Mouse (Mus musculus): ENCODE measurements around the gene 9530068E07Rik. TPM values are rescaled to one million over a fixed set of nuclear protein-coding genes. Genes with fewer than 3 reads are reported as not detected.

9530068E07Rik gene
- 151 TPM for polyA plus RNA-seq (2012; fragmentation: generic; extraction: Trizol)

GRCm38 (mm10) chr11:52395940-52396596 lies at the start of gene 9530068E07Rik:
Gene 9530068E07Rik (plus strand): TSS chr11:52396428.
- Histone ChIP-seq H3K27me3 (ENCODE audit: control insufficient read depth, insufficient read depth, insufficient read length) (no peaks in the 10 kb centered on the region), H3K4me2 (ENCODE audit: low read depth) (peak within 1 kb of the TSS; percentile 84), H3ac (ENCODE audit: control insufficient read depth, insufficient read length) (peak within 1 kb of the TSS; percentile 45), H3K36me3 (ENCODE audit: control insufficient read depth, insufficient read depth) (no peaks in the 10 kb centered on the region), H3K4me3 (peak within 1 kb of the TSS; percentile 86), H3K79me2 (ENCODE audit: control insufficient read depth, insufficient read depth) (peaks cover 47% of the 10 kb centered on the region)
- TF ChIP-seq POLR2A (IDR thresholded peaks at IDR 0.05; ENCODE audit: insufficient read length, low read depth) = peak; percentile 90
- no peak for TF ChIP-seq CEBPB (IDR thresholded peaks at IDR 0.05; ENCODE audit: insufficient read depth, poor library complexity, severe bottlenecking)
- TF ChIP-seq REST (IDR thresholded peaks at IDR 0.05; ENCODE audit: insufficient read depth, insufficient read length) = no peak
- TF ChIP-seq MAX (IDR thresholded peaks at IDR 0.05; ENCODE audit: low read depth) = no peak
- TF ChIP-seq MYOD1 (IDR thresholded peaks at IDR 0.05; ENCODE audit: control insufficient read depth in 1 of 3, insufficient read length in 2 of 3, low read depth in 2 of 3) = no peak
- TF ChIP-seq MYOG (IDR thresholded peaks at IDR 0.05; ENCODE audit: control insufficient read depth in 1 of 3, insufficient read depth in 1 of 3, insufficient read length in 2 of 3, low read depth in 2 of 3) = no peak
- no peak for TF ChIP-seq SRF (IDR thresholded peaks at IDR 0.05; ENCODE audit: control insufficient read depth, insufficient read length, low read depth)
- no peak for TF ChIP-seq E2F4 (IDR thresholded peaks at IDR 0.05; ENCODE audit: insufficient read depth)
- TF ChIP-seq TCF12 (IDR thresholded peaks at IDR 0.05; ENCODE audit: insufficient read depth, poor library complexity, severe bottlenecking) = no peak
- TF ChIP-seq USF1 (IDR thresholded peaks at IDR 0.05; ENCODE audit: low read depth) = no peak
- TF ChIP-seq TCF3 (IDR thresholded peaks at IDR 0.05; ENCODE audit: insufficient read length, low read depth) = no peak
- TF ChIP-seq POLR2AphosphoS2 (IDR thresholded peaks at IDR 0.05; ENCODE audit: insufficient read length, low read depth) = peak; percentile 91

GRCm38 (mm10) chr11:52346635-52347005 lies 49.6 kb upstream of the 9530068E07Rik start:
- no peaks in the 10 kb centered on the region for H3K27me3 ChIP-seq (ENCODE audit: control insufficient read depth, insufficient read depth, insufficient read length)
- H3K4me3 ChIP-seq = no peak overlapping the region
- no peak overlapping the region for H3ac ChIP-seq (ENCODE audit: control insufficient read depth, insufficient read length)
- H3K4me2 ChIP-seq (ENCODE audit: low read depth) = peak overlapping the region; percentile 50
- no peaks in the 10 kb centered on the region for H3K79me2 ChIP-seq (ENCODE audit: control insufficient read depth, insufficient read depth)
- no peaks in the 10 kb centered on the region for H3K36me3 ChIP-seq (ENCODE audit: control insufficient read depth, insufficient read depth)
- TF ChIP-seq USF1 (IDR thresholded peaks at IDR 0.05; ENCODE audit: low read depth) (no peak), E2F4 (IDR thresholded peaks at IDR 0.05; ENCODE audit: insufficient read depth) (no peak), MAX (IDR thresholded peaks at IDR 0.05; ENCODE audit: low read depth) (no peak), POLR2AphosphoS2 (IDR thresholded peaks at IDR 0.05; ENCODE audit: insufficient read length, low read depth) (no peak), SRF (IDR thresholded peaks at IDR 0.05; ENCODE audit: control insufficient read depth, insufficient read length, low read depth) (no peak), POLR2A (IDR thresholded peaks at IDR 0.05; ENCODE audit: insufficient read length, low read depth) (no peak), MYOD1 (IDR thresholded peaks at IDR 0.05; ENCODE audit: control insufficient read depth in 1 of 3, insufficient read length in 2 of 3, low read depth in 2 of 3) (no peak), MYOG (IDR thresholded peaks at IDR 0.05; ENCODE audit: control insufficient read depth in 1 of 3, insufficient read depth in 1 of 3, insufficient read length in 2 of 3, low read depth in 2 of 3) (no peak), TCF12 (IDR thresholded peaks at IDR 0.05; ENCODE audit: insufficient read depth, poor library complexity, severe bottlenecking) (no peak), REST (IDR thresholded peaks at IDR 0.05; ENCODE audit: insufficient read depth, insufficient read length) (no peak), CEBPB (IDR thresholded peaks at IDR 0.05; ENCODE audit: insufficient read depth, poor library complexity, severe bottlenecking) (no peak), TCF3 (IDR thresholded peaks at IDR 0.05; ENCODE audit: insufficient read length, low read depth) (no peak)

DNA sequence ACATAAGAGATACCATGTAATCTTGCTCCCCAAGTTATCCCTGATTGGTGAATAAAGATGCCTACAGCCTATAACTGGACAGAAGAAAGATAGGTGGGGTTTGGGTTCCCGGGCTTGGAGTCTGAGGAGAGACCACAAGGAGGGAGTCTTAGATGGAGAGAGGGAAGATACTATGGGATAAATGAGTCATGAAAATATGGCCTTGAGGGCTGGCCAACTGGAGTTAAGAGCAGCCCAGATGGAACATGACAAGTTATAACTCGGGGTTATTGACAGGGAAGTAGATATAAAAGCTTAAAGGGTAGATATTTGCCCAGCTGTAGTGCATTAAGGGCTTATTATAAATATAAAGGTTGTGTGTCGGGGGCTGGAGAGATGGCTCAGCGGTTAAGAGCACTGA lies 48.1 kb upstream of the 9530068E07Rik start:
- no peaks in the 10 kb centered on the region for H3K36me3 ChIP-seq (ENCODE audit: control insufficient read depth, insufficient read depth)
- no peak overlapping the region for H3ac ChIP-seq (ENCODE audit: control insufficient read depth, insufficient read length)
- no peaks in the 10 kb centered on the region for H3K27me3 ChIP-seq (ENCODE audit: control insufficient read depth, insufficient read depth, insufficient read length)
- TF ChIP-seq REST (IDR thresholded peaks at IDR 0.05; ENCODE audit: insufficient read depth, insufficient read length) (no peak), MAX (IDR thresholded peaks at IDR 0.05; ENCODE audit: low read depth) (no peak), USF1 (IDR thresholded peaks at IDR 0.05; ENCODE audit: low read depth) (no peak), MYOD1 (IDR thresholded peaks at IDR 0.05; ENCODE audit: control insufficient read depth in 1 of 3, insufficient read length in 2 of 3, low read depth in 2 of 3) (no peak), POLR2A (IDR thresholded peaks at IDR 0.05; ENCODE audit: insufficient read length, low read depth) (no peak), TCF12 (IDR thresholded peaks at IDR 0.05; ENCODE audit: insufficient read depth, poor library complexity, severe bottlenecking) (no peak), POLR2AphosphoS2 (IDR thresholded peaks at IDR 0.05; ENCODE audit: insufficient read length, low read depth) (no peak), SRF (IDR thresholded peaks at IDR 0.05; ENCODE audit: control insufficient read depth, insufficient read length, low read depth) (no peak)
- no peak overlapping the region for H3K4me2 ChIP-seq (ENCODE audit: low read depth)
- H3K4me3 ChIP-seq = no peak overlapping the region
- H3K79me2 ChIP-seq (ENCODE audit: control insufficient read depth, insufficient read depth) = no peaks in the 10 kb centered on the region

DNA sequence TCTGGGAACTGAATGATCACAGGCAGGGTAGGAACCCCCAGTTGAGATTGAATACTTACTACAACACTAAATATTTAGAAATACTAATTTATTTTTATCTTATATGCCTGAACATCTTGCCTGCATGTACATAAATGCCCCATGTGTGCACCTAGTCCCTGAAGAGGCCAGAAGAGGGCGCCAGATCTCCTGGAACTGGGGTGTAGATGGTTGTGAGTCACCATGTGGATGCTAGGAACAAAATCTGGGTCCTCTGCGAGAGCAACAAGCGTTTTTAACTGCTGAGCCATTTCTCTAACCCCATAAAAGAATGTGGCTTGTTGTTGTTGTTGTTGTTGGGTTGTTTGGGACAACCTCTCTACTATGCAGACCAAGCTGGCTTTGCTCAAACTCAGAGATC lies 47.5 kb upstream of the 9530068E07Rik start:
- no peak overlapping the region for H3K4me2 ChIP-seq (ENCODE audit: low read depth)
- no peaks in the 10 kb centered on the region for H3K79me2 ChIP-seq (ENCODE audit: control insufficient read depth, insufficient read depth)
- H3K27me3 ChIP-seq (ENCODE audit: control insufficient read depth, insufficient read depth, insufficient read length) = no peaks in the 10 kb centered on the region
- H3K4me3 ChIP-seq = no peak overlapping the region
- TF ChIP-seq POLR2A (IDR thresholded peaks at IDR 0.05; ENCODE audit: insufficient read length, low read depth) (no peak), TCF12 (IDR thresholded peaks at IDR 0.05; ENCODE audit: insufficient read depth, poor library complexity, severe bottlenecking) (no peak), MYOG (IDR thresholded peaks at IDR 0.05; ENCODE audit: control insufficient read depth in 1 of 3, insufficient read depth in 1 of 3, insufficient read length in 2 of 3, low read depth in 2 of 3) (no peak), MAX (IDR thresholded peaks at IDR 0.05; ENCODE audit: low read depth) (no peak), CEBPB (IDR thresholded peaks at IDR 0.05; ENCODE audit: insufficient read depth, poor library complexity, severe bottlenecking) (no peak), SRF (IDR thresholded peaks at IDR 0.05; ENCODE audit: control insufficient read depth, insufficient read length, low read depth) (no peak), POLR2AphosphoS2 (IDR thresholded peaks at IDR 0.05; ENCODE audit: insufficient read length, low read depth) (no peak), E2F4 (IDR thresholded peaks at IDR 0.05; ENCODE audit: insufficient read depth) (no peak), REST (IDR thresholded peaks at IDR 0.05; ENCODE audit: insufficient read depth, insufficient read length) (no peak), MYOD1 (IDR thresholded peaks at IDR 0.05; ENCODE audit: control insufficient read depth in 1 of 3, insufficient read length in 2 of 3, low read depth in 2 of 3) (no peak), USF1 (IDR thresholded peaks at IDR 0.05; ENCODE audit: low read depth) (no peak), TCF3 (IDR thresholded peaks at IDR 0.05; ENCODE audit: insufficient read length, low read depth) (no peak)
- no peaks in the 10 kb centered on the region for H3K36me3 ChIP-seq (ENCODE audit: control insufficient read depth, insufficient read depth)
- no peak overlapping the region for H3ac ChIP-seq (ENCODE audit: control insufficient read depth, insufficient read length)
